Mouse (Mus musculus): ENCODE measurements around the gene Clk3. TPM values are rescaled to one million over a fixed set of nuclear protein-coding genes. Genes with fewer than 3 reads are reported as not detected.

The Clk3 gene
- total and polyA plus RNA-seq, 3 experiments, result 36.9 to 119 (median 56.8) TPM

DNA sequence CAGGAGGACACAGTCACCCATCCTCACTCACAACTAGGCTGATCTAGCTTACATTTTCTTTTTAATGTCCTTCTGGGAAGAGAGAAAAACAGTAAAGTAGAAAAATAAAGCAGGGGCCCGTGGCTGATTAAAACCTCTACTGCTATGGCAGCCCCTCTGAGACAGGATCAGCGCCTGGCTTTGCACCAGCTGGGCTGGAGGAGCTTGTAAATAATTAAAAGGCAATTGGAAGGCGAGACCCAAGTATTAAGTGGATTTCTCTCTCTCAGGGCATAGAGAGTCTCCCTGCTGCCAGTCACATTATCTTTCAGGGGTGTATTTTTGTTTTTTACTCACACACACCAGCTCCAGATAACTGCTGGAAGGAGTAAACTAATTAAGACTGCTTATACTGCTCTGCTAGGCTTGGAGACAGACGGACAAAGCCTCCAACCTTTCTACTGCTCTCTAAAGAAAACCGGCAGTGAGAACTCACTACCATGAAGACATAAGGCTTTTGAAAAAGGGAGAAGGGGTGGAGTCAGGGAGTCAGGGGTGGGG is 43.2 kb upstream of the Clk3 start:
- Histone ChIP-seq H3K4me1 (ENCODE audit: insufficient read depth, low read depth, low read length) (peaks cover 41% of the 10 kb centered on the region), H3K9me3 (replicated peaks) (no peaks in the 10 kb centered on the region), H3K36me3 (replicated peaks) (peaks cover 62% of the 10 kb centered on the region), H3K27me3 (ENCODE audit: insufficient read depth, low read length) (no peaks in the 10 kb centered on the region), H3K4me3 (ENCODE audit: low read depth, low read length) (no peak overlapping the region)
- TF ChIP-seq GATA2 (IDR thresholded peaks at IDR 0.05; ENCODE audit: borderline replicate concordance, low read depth, low read length) (no peak), TAL1 (conservative IDR thresholded peaks at IDR 0.05; ENCODE audit: low read depth, low read length) (no peak), POLR2AphosphoS5 (IDR thresholded peaks at IDR 0.05; ENCODE audit: insufficient replicate concordance, low read depth, low read length) (no peak), CTCF (IDR thresholded peaks at IDR 0.05; ENCODE audit: low read depth, low read length) (no peak), GATA1 (IDR thresholded peaks at IDR 0.05; ENCODE audit: borderline replicate concordance, low read length) (no peak)
- ATAC-seq (ENCODE audit: extremely low read depth, insufficient number of reproducible peaks, low FRiP score, poor library complexity, severe bottlenecking), result no peak
- no peak for DNase-seq (ENCODE audit: low spot score)

DNA sequence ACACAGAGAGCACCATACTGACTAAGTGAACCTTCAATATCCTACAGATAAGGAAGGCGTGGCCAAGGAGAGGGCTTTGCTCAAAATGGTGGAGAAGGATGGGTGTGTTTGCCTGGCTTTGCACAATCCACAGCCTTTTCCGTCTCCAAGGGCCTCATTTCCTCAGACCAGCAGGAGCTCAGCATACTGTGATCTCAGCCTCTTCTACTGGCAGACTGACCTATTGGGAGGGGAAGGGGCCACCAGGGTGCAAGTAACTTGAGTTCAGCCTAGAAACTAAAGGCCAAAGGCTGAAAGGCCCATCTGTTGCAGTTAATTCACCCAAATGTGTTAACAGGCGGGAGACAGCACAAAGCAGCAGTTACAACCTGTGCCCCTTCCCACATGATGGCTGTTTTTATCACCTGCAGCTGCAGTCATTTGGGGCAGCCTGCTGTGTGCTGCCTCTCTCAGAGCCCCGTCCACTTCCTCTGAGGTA is 41.6 kb upstream of the Clk3 start:
- TF ChIP-seq GATA1 (IDR thresholded peaks at IDR 0.05; ENCODE audit: borderline replicate concordance, low read length), result no peak
- TF ChIP-seq POLR2AphosphoS5 (IDR thresholded peaks at IDR 0.05; ENCODE audit: insufficient replicate concordance, low read depth, low read length), result no peak
- no peak for TF ChIP-seq GATA2 (IDR thresholded peaks at IDR 0.05; ENCODE audit: borderline replicate concordance, low read depth, low read length)
- TF ChIP-seq TAL1 (conservative IDR thresholded peaks at IDR 0.05; ENCODE audit: low read depth, low read length), result no peak
- TF ChIP-seq CTCF (IDR thresholded peaks at IDR 0.05; ENCODE audit: low read depth, low read length), result no peak
- Histone ChIP-seq H3K36me3 (replicated peaks) (peaks cover 60% of the 10 kb centered on the region), H3K9me3 (replicated peaks) (no peaks in the 10 kb centered on the region), H3K27me3 (ENCODE audit: insufficient read depth, low read length) (no peaks in the 10 kb centered on the region), H3K4me1 (ENCODE audit: insufficient read depth, low read depth, low read length) (peaks cover 50% of the 10 kb centered on the region), H3K4me3 (ENCODE audit: low read depth, low read length) (no peak overlapping the region)
- DNase-seq (ENCODE audit: low spot score) (no peak), ATAC-seq (ENCODE audit: extremely low read depth, insufficient number of reproducible peaks, low FRiP score, poor library complexity, severe bottlenecking) (no peak)

DNA sequence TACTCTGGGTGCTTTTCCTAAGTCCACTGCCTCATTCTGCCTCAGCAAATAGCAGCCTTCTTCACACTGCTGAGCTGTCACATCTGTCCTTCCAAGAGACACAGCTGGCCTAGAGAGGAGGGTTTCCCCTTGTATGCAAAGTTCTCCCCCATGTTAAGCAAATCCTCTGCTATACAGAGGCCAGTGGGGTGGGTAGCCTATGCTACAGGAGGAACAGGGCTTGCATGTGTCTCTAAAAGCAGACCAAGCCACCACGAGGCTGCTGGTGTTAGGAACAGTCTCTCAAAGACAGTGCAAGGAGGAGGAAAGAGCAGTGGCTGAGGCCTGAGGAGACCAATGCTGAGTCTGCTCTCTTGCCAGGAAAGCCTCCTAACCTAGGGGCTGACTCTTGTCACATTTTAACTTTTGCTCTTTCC is 40.4 kb upstream of the Clk3 start:
- TF ChIP-seq CTCF (IDR thresholded peaks at IDR 0.05; ENCODE audit: low read depth, low read length), result no peak
- TF ChIP-seq POLR2AphosphoS5 (IDR thresholded peaks at IDR 0.05; ENCODE audit: insufficient replicate concordance, low read depth, low read length), result no peak
- no peak for TF ChIP-seq TAL1 (conservative IDR thresholded peaks at IDR 0.05; ENCODE audit: low read depth, low read length)
- TF ChIP-seq GATA1 (IDR thresholded peaks at IDR 0.05; ENCODE audit: borderline replicate concordance, low read length), result no peak
- no peak for TF ChIP-seq GATA2 (IDR thresholded peaks at IDR 0.05; ENCODE audit: borderline replicate concordance, low read depth, low read length)
- DNase-seq (ENCODE audit: low spot score) (no peak), ATAC-seq (ENCODE audit: extremely low read depth, insufficient number of reproducible peaks, low FRiP score, poor library complexity, severe bottlenecking) (no peak)
- Histone ChIP-seq H3K36me3 (replicated peaks) (peaks cover 62% of the 10 kb centered on the region), H3K27me3 (ENCODE audit: insufficient read depth, low read length) (no peaks in the 10 kb centered on the region), H3K4me3 (ENCODE audit: low read depth, low read length) (no peak overlapping the region), H3K9me3 (replicated peaks) (no peaks in the 10 kb centered on the region), H3K4me1 (ENCODE audit: insufficient read depth, low read depth, low read length) (peaks cover 51% of the 10 kb centered on the region)

DNA sequence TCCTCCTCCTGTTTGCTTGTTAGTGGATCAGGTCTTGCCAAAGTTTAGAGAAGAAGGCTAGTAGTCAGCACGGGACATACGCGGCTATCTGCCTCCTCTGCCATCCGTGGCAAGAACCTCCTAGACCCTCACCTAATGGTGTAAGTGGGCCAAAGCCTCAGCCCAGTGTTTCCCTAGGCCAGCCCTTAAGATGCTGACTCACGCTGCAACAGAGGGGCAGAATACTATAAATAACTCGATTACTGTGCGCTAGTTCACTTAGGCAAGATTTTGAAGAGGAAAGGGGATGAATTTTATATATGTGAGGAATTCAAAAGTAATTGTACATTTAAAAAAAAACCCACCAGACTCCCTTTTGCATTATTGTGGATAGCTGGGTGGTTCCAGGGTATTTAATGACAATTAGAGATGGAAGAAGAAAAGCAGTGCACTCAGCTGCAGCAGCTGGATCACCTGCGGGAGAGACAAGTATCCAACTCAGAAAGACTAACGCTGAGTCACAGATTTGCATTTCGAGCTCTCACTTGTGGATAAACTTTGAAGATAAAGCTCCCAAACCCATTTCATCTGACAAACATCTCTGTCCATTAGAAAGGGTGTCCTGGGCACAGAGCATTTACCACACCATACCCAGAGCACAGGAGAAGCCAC is 39.6 kb upstream of the Clk3 start:
- H3K36me3 ChIP-seq (replicated peaks), result peaks cover 60% of the 10 kb centered on the region
- DNase-seq (ENCODE audit: low spot score), result no peak
- ATAC-seq (ENCODE audit: extremely low read depth, insufficient number of reproducible peaks, low FRiP score, poor library complexity, severe bottlenecking), result no peak
- H3K27me3 ChIP-seq (ENCODE audit: insufficient read depth, low read length), result no peaks in the 10 kb centered on the region
- no peak for TF ChIP-seq GATA2 (IDR thresholded peaks at IDR 0.05; ENCODE audit: borderline replicate concordance, low read depth, low read length)
- TF ChIP-seq POLR2AphosphoS5 (IDR thresholded peaks at IDR 0.05; ENCODE audit: insufficient replicate concordance, low read depth, low read length), result no peak
- peaks cover 60% of the 10 kb centered on the region for H3K4me1 ChIP-seq (ENCODE audit: insufficient read depth, low read depth, low read length)
- H3K4me3 ChIP-seq (ENCODE audit: low read depth, low read length), result no peak overlapping the region
- no peaks in the 10 kb centered on the region for H3K9me3 ChIP-seq (replicated peaks)

DNA sequence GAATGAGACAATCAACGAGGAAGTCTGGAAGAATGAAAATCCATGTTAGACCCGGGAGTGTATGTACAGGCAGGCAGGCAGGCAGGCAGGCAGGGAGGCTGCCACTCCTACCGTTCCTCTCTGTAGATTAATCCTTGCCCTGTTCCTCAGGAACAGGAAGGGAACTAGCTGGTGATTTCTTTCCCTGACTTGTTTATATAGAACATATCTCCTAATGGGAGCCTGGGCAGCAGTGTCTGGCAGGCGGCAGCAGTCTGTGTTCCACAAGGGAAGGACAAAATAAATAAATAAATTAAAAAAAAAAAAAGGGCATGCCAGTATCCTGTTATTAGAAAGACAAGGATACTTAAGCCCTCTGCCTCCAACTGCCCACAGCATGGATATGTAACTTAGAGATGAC is 38.2 kb upstream of the Clk3 start:
- ATAC-seq (ENCODE audit: extremely low read depth, insufficient number of reproducible peaks, low FRiP score, poor library complexity, severe bottlenecking) (no peak), DNase-seq (ENCODE audit: low spot score) (no peak)
- H3K9me3 ChIP-seq (replicated peaks), result no peaks in the 10 kb centered on the region
- no peak overlapping the region for H3K4me3 ChIP-seq (ENCODE audit: low read depth, low read length)
- no peaks in the 10 kb centered on the region for H3K27me3 ChIP-seq (ENCODE audit: insufficient read depth, low read length)
- H3K36me3 ChIP-seq (replicated peaks), result peaks cover 58% of the 10 kb centered on the region
- peaks cover 66% of the 10 kb centered on the region for H3K4me1 ChIP-seq (ENCODE audit: insufficient read depth, low read depth, low read length)
- TF ChIP-seq POLR2AphosphoS5 (IDR thresholded peaks at IDR 0.05; ENCODE audit: insufficient replicate concordance, low read depth, low read length) (no peak), CTCF (IDR thresholded peaks at IDR 0.05; ENCODE audit: low read depth, low read length) (no peak), TAL1 (conservative IDR thresholded peaks at IDR 0.05; ENCODE audit: low read depth, low read length) (no peak), GATA1 (IDR thresholded peaks at IDR 0.05; ENCODE audit: borderline replicate concordance, low read length) (no peak)

DNA sequence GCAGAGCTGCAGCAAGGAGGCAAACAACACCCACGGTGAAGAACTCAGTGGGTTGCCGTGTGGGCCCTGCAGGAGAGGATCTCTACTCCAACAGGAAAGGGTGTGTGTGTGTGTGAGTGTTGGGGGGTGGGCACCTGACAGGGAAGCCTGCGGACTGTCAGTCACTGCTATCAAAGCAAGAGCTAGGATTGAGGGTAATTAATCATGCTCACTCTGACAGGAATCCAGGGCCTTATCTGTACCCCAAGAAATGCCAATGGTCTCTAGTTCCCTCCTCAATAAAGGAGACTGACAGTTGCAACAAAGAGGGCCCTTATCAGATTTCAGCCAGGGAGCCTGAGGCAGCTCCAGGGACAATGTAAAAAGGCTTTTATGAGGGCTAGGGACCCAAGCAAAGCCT is 37.4 kb upstream of the Clk3 start:
- ATAC-seq (ENCODE audit: extremely low read depth, insufficient number of reproducible peaks, low FRiP score, poor library complexity, severe bottlenecking) (peak; percentile 54), DNase-seq (ENCODE audit: low spot score) (peak; percentile 27)
- H3K4me3 ChIP-seq (ENCODE audit: low read depth, low read length), result no peak overlapping the region; the same call in 1 of the 2 replicates
- H3K27me3 ChIP-seq (ENCODE audit: insufficient read depth, low read length), result no peaks in the 10 kb centered on the region
- peaks cover 57% of the 10 kb centered on the region for H3K36me3 ChIP-seq (replicated peaks)
- no peaks in the 10 kb centered on the region for H3K9me3 ChIP-seq (replicated peaks)
- H3K4me1 ChIP-seq (ENCODE audit: insufficient read depth, low read depth, low read length), result peaks cover 69% of the 10 kb centered on the region
- no peak for TF ChIP-seq POLR2AphosphoS5 (IDR thresholded peaks at IDR 0.05; ENCODE audit: insufficient replicate concordance, low read depth, low read length)
- no peak for TF ChIP-seq TAL1 (conservative IDR thresholded peaks at IDR 0.05; ENCODE audit: low read depth, low read length)
- TF ChIP-seq CTCF (IDR thresholded peaks at IDR 0.05; ENCODE audit: low read depth, low read length), result no peak
- no peak for TF ChIP-seq GATA2 (IDR thresholded peaks at IDR 0.05; ENCODE audit: borderline replicate concordance, low read depth, low read length)
- TF ChIP-seq GATA1 (IDR thresholded peaks at IDR 0.05; ENCODE audit: borderline replicate concordance, low read length), result no peak

Data from G1E (cell line).